Comparison of ENCODE assay signal across 14 mouse cellular contexts in the genomic region with DNA sequence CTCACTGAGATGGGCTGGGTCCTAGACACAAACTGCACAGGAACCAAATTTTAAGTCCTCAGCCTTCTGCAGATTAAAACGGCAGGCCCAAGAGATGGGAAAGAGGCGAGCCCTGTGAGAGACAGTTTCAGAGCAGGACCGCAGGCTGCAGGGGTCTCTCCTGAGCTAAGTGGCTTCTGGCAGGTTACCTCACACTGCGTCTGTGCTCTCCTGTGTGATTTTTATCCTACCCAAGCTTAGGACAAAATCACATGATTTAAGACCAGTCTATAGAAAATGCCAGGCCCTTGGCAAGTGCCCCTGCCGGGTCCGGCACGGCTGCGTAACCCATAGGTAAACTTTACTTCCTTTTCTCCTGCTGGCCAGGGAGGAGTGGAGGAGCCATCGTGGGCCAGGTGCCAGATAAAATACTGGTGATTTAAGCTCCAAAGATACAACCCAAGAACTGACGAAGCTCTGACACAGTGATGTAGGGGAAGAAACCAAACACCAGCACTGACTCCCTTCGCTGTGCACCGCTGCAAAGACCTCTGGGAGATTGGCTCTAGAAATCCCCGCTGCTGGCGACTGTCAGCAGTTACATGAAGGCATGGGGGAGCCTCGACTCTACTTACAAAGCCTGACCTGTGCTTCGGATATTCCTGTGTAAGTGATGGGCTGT. TPM values are rescaled to one million over a fixed set of nuclear protein-coding genes. Genes with fewer than 3 reads are reported as not detected.
A peak's percentile ranks its signal among the peaks of the same experiment; 100 is the strongest.
DNase-seq lines count a peak whose midpoint lies in the region; ATAC-seq and TF ChIP-seq lines count a peak whose summit lies in the region.
"Had no signal": no experiment of that assay in that cellular context is flagged by ENCODE, and none has a peak within 500 bp of the region (broad histone marks: within the 10 kb centered on the region; RNA-seq: fewer than 3 reads in every experiment).

No protein-coding gene starts in this region.

- H3K9ac ChIP-seq in heart, adult 2 months (ENCODE audit: low read depth, low read length), result no peak overlapping the region
- H3K9ac ChIP-seq in kidney, embryonic 15.5 days, result no peak overlapping the region

- no peak overlapping the region for H3K4me3 ChIP-seq in heart, adult 2 months
- H3K4me3 ChIP-seq in heart, embryonic 10.5 days, result no peak overlapping the region
- 0 out of 2 replicates have a peak overlapping the region, but pooled peaks have one; percentile 0 for H3K4me3 ChIP-seq in kidney, embryonic 15.5 days (replicated peaks)

- no peak for TF ChIP-seq POLR2A in heart, adult 2 months (IDR thresholded peaks at IDR 0.05; ENCODE audit: insufficient read depth, low read depth, low read length)

- peak; percentile 58; the same call in 1 of the 2 replicates for ATAC-seq in kidney, embryonic 15.5 days (replicated peaks; ENCODE audit: low FRiP score)
- ATAC-seq: forebrain, embryonic 14.5 days had no signal

- 0 out of 2 replicates have a peak, but pooled peaks have one; percentile 8 for TF ChIP-seq CTCF in heart, adult 2 months (IDR thresholded peaks at IDR 0.05)

- no peaks in the 10 kb centered on the region for H3K79me2 ChIP-seq in heart, adult 2 months (replicated peaks; ENCODE audit: control insufficient read depth, insufficient read depth, low read length)

- H3K9me3 ChIP-seq in heart, embryonic 10.5 days, result no peaks in the 10 kb centered on the region
- no peaks in the 10 kb centered on the region for H3K9me3 ChIP-seq in kidney, embryonic 15.5 days (replicated peaks)

- H3K4me2 ChIP-seq in kidney, embryonic 15.5 days, result peak overlapping the region; percentile 48

- no peak for TF ChIP-seq EP300 in heart, adult 2 months (IDR thresholded peaks at IDR 0.05; ENCODE audit: insufficient read depth, low read depth, low read length)

- intact Hi-C loops in heart, adult 2 months (cut with DNase I), result no loop called here

- DNase-seq in heart, adult 2 months, result no peak
- DNase-seq in heart, embryonic 10.5 days (ENCODE audit: low spot score), result no peak
- DNase-seq in kidney, adult 8-10 months, result no peak
- peak; percentile 14 for DNase-seq in ES-CJ7 (ENCODE audit: low read depth, low spot score)
- DNase-seq in naive thymus-derived CD4-positive, alpha-beta T cell, adult 2 months (ENCODE audit: low read depth), result peak; percentile 2
- no peak for DNase-seq in layer of hippocampus, postnatal 25 days (ENCODE audit: extremely low spot score in 1 of 2, low spot score in 1 of 2)
- DNase-seq in adrenal gland, postnatal 25 days, result no peak
- DNase-seq: cerebellum, adult 11 months; heart, adult 18-20 months; liver; lung, postnatal 36 days; midbrain, embryonic 14.5 days had no signal

- peaks cover 4% of the 10 kb centered on the region for H3K4me1 ChIP-seq in heart, adult 2 months (ENCODE audit: control insufficient read depth, insufficient read depth, low read length)
- 0 out of 2 replicates have a peak, but pooled peaks cover 3% of the 10 kb centered on the region for H3K4me1 ChIP-seq in heart, embryonic 10.5 days
- peaks cover 24% of the 10 kb centered on the region for H3K4me1 ChIP-seq in kidney, embryonic 15.5 days

- no peaks in the 10 kb centered on the region for H3K36me3 ChIP-seq in heart, adult 2 months (ENCODE audit: control insufficient read depth, insufficient read depth, low read length)
- no peaks in the 10 kb centered on the region for H3K36me3 ChIP-seq in heart, embryonic 10.5 days
- no peaks in the 10 kb centered on the region for H3K36me3 ChIP-seq in kidney, embryonic 15.5 days

- WGBS in heart, adult 2 months, result 53% methylated on average over 16 of the region's 16 CpGs
- WGBS in heart, embryonic 10.5 days, result 61% methylated on average over 16 of the region's 16 CpGs
- 36% methylated on average over 16 of the region's 16 CpGs for WGBS in kidney, embryonic 15.5 days

- H3K27ac ChIP-seq in heart, adult 2 months, result no peak overlapping the region
- H3K27ac ChIP-seq in heart, embryonic 10.5 days, result no peak overlapping the region
- no peak overlapping the region for H3K27ac ChIP-seq in kidney, embryonic 15.5 days

- H3K27me3 ChIP-seq in heart, adult 2 months (ENCODE audit: control insufficient read depth, insufficient read depth, low read length), result no peaks in the 10 kb centered on the region
- H3K27me3 ChIP-seq in heart, embryonic 10.5 days (ENCODE audit: insufficient read depth, poor library complexity, severe bottlenecking), result no peaks in the 10 kb centered on the region
- H3K27me3 ChIP-seq in kidney, embryonic 15.5 days, result no peaks in the 10 kb centered on the region

RNA-seq across cellular contexts. Expression of a gene that starts 55.8 kb away (rescaled TPM):
- 1 to 10 TPM; 1.9 to 2.4 TPM for total RNA-seq in heart, adult 2 months (2021)
- polyA plus RNA-seq in heart, adult 2 months (2012; rRNA removed), result 1.5 and 1.8 TPM in 2 replicates
- 8.8 and 22.0 TPM in 2 replicates for polyA plus RNA-seq in heart, embryonic 10.5 days (2016; fragmentation: Nextera tagmentation; extraction: Ambion mirVana)
- 26.1 and 29.5 TPM in 2 replicates for polyA plus RNA-seq in kidney, embryonic 15.5 days (2015; fragmentation: Nextera tagmentation; extraction: Ambion mirVana)
- total RNA-seq in layer of hippocampus, postnatal 25 days (2021), result 100 to 1,000 TPM; 666 to 703 TPM
- total RNA-seq in adrenal gland, postnatal 25 days (2021), result 5.2 and 5.8 TPM in 2 replicates

Comparison
In these comparisons a context has a peak if more than half of its experiments do, and no peak if none do; other contexts are left out.
1. DNase-seq: peak in ES-CJ7 (single experiment) and naive thymus-derived CD4-positive, alpha-beta T cell, adult 2 months (single experiment); none in heart, adult 2 months (0 of 2), heart, embryonic 10.5 days (single experiment), kidney, adult 8-10 months (0 of 2), layer of hippocampus, postnatal 25 days (0 of 2) and adrenal gland, postnatal 25 days (single experiment).
2. RNA of a gene that starts 55.8 kb away (total RNA-seq): 666 to 703 TPM in layer of hippocampus, postnatal 25 days; 5.2 to 5.8 TPM in adrenal gland, postnatal 25 days and 1.9 to 2.4 TPM in heart, adult 2 months; every median in the first group is over 10 times any median in the second.